Mouse (Mus musculus) olfactory bulb, adult 2 months (tissue): ENCODE results near the gene Cacybp.

Source experiments
- CTCF ChIP-seq: fragments of 200-500 bp; IDR thresholded peaks from 2 replicates; pipeline ENCODE4 v1.5.1; 2012; ENCODE audit warnings: low read depth, mild to moderate bottlenecking, low read length, moderate library complexity; ENCODE audit not compliant: insufficient read depth
- POLR2A ChIP-seq: fragments of 200-500 bp; IDR thresholded peaks from 2 replicates; pipeline ENCODE4 v1.6.1; 2012; ENCODE audit warnings: mild to moderate bottlenecking, low read depth, low read length, moderate library complexity; ENCODE audit not compliant: insufficient read depth

DNA sequence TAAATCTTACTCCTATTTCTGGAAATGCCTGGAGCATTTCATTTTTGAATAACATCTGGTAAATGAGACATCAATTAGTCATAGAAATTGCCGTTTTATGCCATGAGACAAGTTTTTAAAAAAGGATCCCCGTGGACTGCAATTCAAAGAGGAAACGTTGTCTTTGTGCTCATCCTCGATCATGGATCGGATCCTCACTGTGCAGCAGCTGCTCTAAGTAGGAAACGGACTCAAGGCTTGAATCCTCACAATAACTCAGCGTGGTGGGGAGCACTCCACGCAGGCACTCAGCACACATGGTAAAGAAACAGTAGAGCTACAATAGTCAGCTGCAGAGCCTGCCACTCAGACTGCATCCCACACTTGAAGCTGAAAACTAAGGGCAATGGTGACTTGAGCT, 35.8 kb downstream of the Cacybp start:
- TF ChIP-seq POLR2A (no peak), CTCF (no peak)
